ENCODE assay signal across 10 mouse cellular contexts in the genomic region with DNA sequence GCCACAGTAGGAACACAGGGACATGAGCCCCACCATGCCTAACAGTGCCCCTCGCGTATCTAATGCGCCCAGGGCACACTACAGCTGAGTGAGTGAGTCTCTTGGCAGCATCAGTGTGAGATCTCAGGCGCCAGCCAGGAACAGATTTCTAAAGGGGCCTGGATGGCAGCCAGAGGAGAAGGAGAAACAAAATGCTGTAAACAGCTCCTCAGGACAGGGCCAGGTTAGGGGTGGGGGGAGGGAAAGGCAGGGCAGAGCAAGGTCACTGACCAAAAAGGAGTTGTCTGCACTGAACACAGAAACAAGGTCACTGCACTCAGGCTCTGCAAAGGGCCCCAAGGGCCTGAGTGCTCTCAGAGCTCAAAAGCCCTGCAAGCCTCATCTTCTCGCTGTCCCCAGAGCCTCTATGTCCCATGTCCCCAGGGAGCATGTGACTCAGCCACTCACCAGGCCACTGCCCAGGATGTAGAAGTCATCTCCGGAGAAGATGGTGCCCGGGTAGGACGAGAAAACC. TPM values are rescaled to one million over a fixed set of nuclear protein-coding genes. Genes with fewer than 3 reads are reported as not detected.
A peak's percentile ranks its signal among the peaks of the same experiment; 100 is the strongest.
DNase-seq lines count a peak whose midpoint lies in the region; ATAC-seq and TF ChIP-seq lines count a peak whose summit lies in the region.
"Had no signal": no experiment of that assay in that cellular context is flagged by ENCODE, and none has a peak within 500 bp of the region (broad histone marks: within the 10 kb centered on the region; RNA-seq: fewer than 3 reads in every experiment).

No protein-coding gene starts in this region.

- H3K36me3 ChIP-seq in kidney, embryonic 16.5 days (ENCODE audit: insufficient read depth, low read length), result peaks cover 20% of the 10 kb centered on the region; the same call in 1 of the 2 replicates
- no peaks in the 10 kb centered on the region for H3K36me3 ChIP-seq in ES-Bruce4 (ENCODE audit: control insufficient read depth, insufficient read depth, low read length, poor library complexity, severe bottlenecking)
- peaks cover 19% of the 10 kb centered on the region; the same call in 1 of the 2 replicates for H3K36me3 ChIP-seq in heart, embryonic 15.5 days

- ATAC-seq in kidney, embryonic 16.5 days (ENCODE audit: low FRiP score, low TSS enrichment), result no peak
- peak; percentile 34 for ATAC-seq in heart, embryonic 15.5 days (replicated peaks; ENCODE audit: insufficient number of reproducible peaks, insufficient read depth, low FRiP score, low read depth)
- ATAC-seq in erythroid progenitor cell, adult 5-6 weeks (replicated peaks; ENCODE audit: low FRiP score, poor library complexity, severe bottlenecking), result no peak

- no peak for TF ChIP-seq POLR2A in ES-Bruce4 (IDR thresholded peaks at IDR 0.05; ENCODE audit: insufficient read depth, low read length)

- peaks cover 5% of the 10 kb centered on the region; the same call in 1 of the 2 replicates for H3K4me1 ChIP-seq in kidney, embryonic 16.5 days (ENCODE audit: insufficient read depth, low read length)
- peaks cover 6% of the 10 kb centered on the region for H3K4me1 ChIP-seq in ES-Bruce4 (ENCODE audit: control insufficient read depth, insufficient read depth, low read length)
- peaks cover 12% of the 10 kb centered on the region for H3K4me1 ChIP-seq in heart, embryonic 15.5 days (replicated peaks)

- H3K9me3 ChIP-seq in kidney, embryonic 16.5 days (ENCODE audit: low read length), result no peaks in the 10 kb centered on the region
- H3K9me3 ChIP-seq in ES-Bruce4 (replicated peaks; ENCODE audit: control insufficient read depth, insufficient read depth, low read length, poor library complexity, severe bottlenecking), result no peaks in the 10 kb centered on the region
- no peaks in the 10 kb centered on the region for H3K9me3 ChIP-seq in heart, embryonic 15.5 days (replicated peaks)

- H3K4me2 ChIP-seq in kidney, embryonic 16.5 days (replicated peaks; ENCODE audit: low read depth, low read length), result no peak overlapping the region
- peak overlapping the region; percentile 1; the same call in 1 of the 2 replicates for H3K4me2 ChIP-seq in heart, embryonic 15.5 days

- no peak overlapping the region for H3K4me3 ChIP-seq in kidney, embryonic 16.5 days (ENCODE audit: low read length)
- peak overlapping the region; percentile 14; the same call in 1 of the 2 replicates for H3K4me3 ChIP-seq in ES-Bruce4 (ENCODE audit: low read depth, low read length)
- no peak overlapping the region for H3K4me3 ChIP-seq in heart, embryonic 15.5 days

- no peak overlapping the region for H3K9ac ChIP-seq in kidney, embryonic 16.5 days (replicated peaks; ENCODE audit: low read length)
- H3K9ac ChIP-seq in ES-Bruce4 (ENCODE audit: low read depth, poor library complexity, severe bottlenecking), result no peak overlapping the region
- no peak overlapping the region for H3K9ac ChIP-seq in heart, embryonic 15.5 days

- 79% methylated on average over 8 of the region's 8 CpGs for whole genome bisulfite sequencing in kidney, embryonic 16.5 days
- 51% methylated on average over 8 of the region's 8 CpGs for WGBS in heart, embryonic 15.5 days

- TF ChIP-seq CTCF in ES-Bruce4 (IDR thresholded peaks at IDR 0.05; ENCODE audit: low read depth, low read length), result no peak

- peak; percentile 77 for TF ChIP-seq EP300 in ES-Bruce4 (IDR thresholded peaks at IDR 0.05; ENCODE audit: insufficient read depth, low read depth, low read length)

- peak; percentile 72 to 82 for DNase-seq in kidney, adult 8-10 months
- peak; percentile 82 for DNase-seq in adrenal gland, postnatal 10 days
- peak; percentile 62 for DNase-seq in skeletal muscle tissue, adult 2 months (ENCODE audit: low read depth, low spot score)
- no peak for DNase-seq in retina, postnatal 1 day

- H3K27me3 ChIP-seq in kidney, embryonic 16.5 days (ENCODE audit: insufficient read depth, low read length), result no peaks in the 10 kb centered on the region
- H3K27me3 ChIP-seq in ES-Bruce4 (ENCODE audit: control insufficient read depth, insufficient read depth, low read length, poor library complexity, severe bottlenecking), result no peaks in the 10 kb centered on the region
- H3K27me3 ChIP-seq in heart, embryonic 15.5 days, result no peaks in the 10 kb centered on the region

- no peak overlapping the region for H3K27ac ChIP-seq in kidney, embryonic 16.5 days (ENCODE audit: low read length)
- peak overlapping the region; percentile 34; the same call in 1 of the 2 replicates for H3K27ac ChIP-seq in ES-Bruce4 (ENCODE audit: insufficient read depth, low read length)
- peak overlapping the region; percentile 73 for H3K27ac ChIP-seq in heart, embryonic 15.5 days

RNA-seq across cellular contexts. Expression of a gene that starts 12.7 kb away (rescaled TPM):
- polyA plus RNA-seq in kidney, embryonic 16.5 days (2015; fragmentation: Nextera tagmentation; extraction: Ambion mirVana), result 54.9 and 57.3 TPM in 2 replicates
- polyA plus RNA-seq in ES-Bruce4 (2011; ENCODE audit: insufficient read depth, insufficient read length, low read depth, missing spikeins), result 19.1 and 22.1 TPM in 2 replicates
- 10 to 100 TPM; 61.8 to 64.4 TPM for total RNA-seq in adrenal gland, postnatal 10 days (2021)
- 40.8 and 49.6 TPM in 2 replicates for polyA plus RNA-seq in heart, embryonic 15.5 days (2015; fragmentation: Nextera tagmentation; extraction: Ambion mirVana)
- 1.1 and 2.1 TPM in 2 replicates for total RNA-seq in erythroid progenitor cell, adult 5-6 weeks (2015; ENCODE audit: low replicate concordance)
- 2.0 and 3.9 TPM in 2 replicates for total RNA-seq in erythroid progenitor cell, adult 5-6 weeks (2017; ENCODE audit: low replicate concordance)

RNA-seq across cellular contexts. Expression of a gene that starts 14.4 kb away (rescaled TPM):
- polyA plus RNA-seq in kidney, embryonic 16.5 days (2015; fragmentation: Nextera tagmentation; extraction: Ambion mirVana), result not detected in 2 replicates
- polyA plus RNA-seq in ES-Bruce4 (2011; ENCODE audit: insufficient read depth, insufficient read length, low read depth, missing spikeins), result not detected in 2 replicates
- total RNA-seq in adrenal gland, postnatal 10 days (2021), result 10 to 100 TPM in 1 of 2 experiments, 1 to 10 TPM in 1; 2.5 to 20.1 TPM
- 0.33 TPM in 1 of 2 replicates, not detected in the other for polyA plus RNA-seq in heart, embryonic 15.5 days (2015; fragmentation: Nextera tagmentation; extraction: Ambion mirVana)
- total RNA-seq in erythroid progenitor cell, adult 5-6 weeks (2015; ENCODE audit: low replicate concordance), result not detected in 2 replicates
- total RNA-seq in erythroid progenitor cell, adult 5-6 weeks (2017; ENCODE audit: low replicate concordance), result not detected in 2 replicates
- polyA plus RNA-seq: gonadal fat pad, adult 2 months; lung, embryonic 16.5 days had no signal

RNA-seq across cellular contexts. Expression of a gene that starts 18.1 kb away (rescaled TPM):
- 13.3 and 15.3 TPM in 2 replicates for polyA plus RNA-seq in kidney, embryonic 16.5 days (2015; fragmentation: Nextera tagmentation; extraction: Ambion mirVana)
- not detected in 2 replicates for polyA plus RNA-seq in ES-Bruce4 (2011; ENCODE audit: insufficient read depth, insufficient read length, low read depth, missing spikeins)
- total RNA-seq in adrenal gland, postnatal 10 days (2021), result 10 to 100 TPM; 33.5 to 38.3 TPM
- polyA plus RNA-seq in heart, embryonic 15.5 days (2015; fragmentation: Nextera tagmentation; extraction: Ambion mirVana), result 14.3 and 15.8 TPM in 2 replicates
- total RNA-seq in erythroid progenitor cell, adult 5-6 weeks (2015; ENCODE audit: low replicate concordance), result 4.2 TPM in 1 of 2 replicates, not detected in the other
- 2.7 and 4.8 TPM in 2 replicates for total RNA-seq in erythroid progenitor cell, adult 5-6 weeks (2017; ENCODE audit: low replicate concordance)

RNA-seq across cellular contexts. Expression of a gene that starts 20.2 kb away (rescaled TPM):
- 10.1 and 14.2 TPM in 2 replicates for polyA plus RNA-seq in kidney, embryonic 16.5 days (2015; fragmentation: Nextera tagmentation; extraction: Ambion mirVana)
- polyA plus RNA-seq in ES-Bruce4 (2011; ENCODE audit: insufficient read depth, insufficient read length, low read depth, missing spikeins), result 17.7 and 19.1 TPM in 2 replicates
- total RNA-seq in adrenal gland, postnatal 10 days (2021), result 10 to 100 TPM; 35.2 to 39.3 TPM
- 2.7 and 5.0 TPM in 2 replicates for polyA plus RNA-seq in heart, embryonic 15.5 days (2015; fragmentation: Nextera tagmentation; extraction: Ambion mirVana)
- total RNA-seq in erythroid progenitor cell, adult 5-6 weeks (2015; ENCODE audit: low replicate concordance), result 3.4 and 5.0 TPM in 2 replicates
- total RNA-seq in erythroid progenitor cell, adult 5-6 weeks (2017; ENCODE audit: low replicate concordance), result 3.0 and 6.7 TPM in 2 replicates

RNA-seq across cellular contexts. Expression of a gene that starts 59.2 kb away (rescaled TPM):
- polyA plus RNA-seq in kidney, embryonic 16.5 days (2015; fragmentation: Nextera tagmentation; extraction: Ambion mirVana), result not detected in 2 replicates
- polyA plus RNA-seq in ES-Bruce4 (2011; ENCODE audit: insufficient read depth, insufficient read length, low read depth, missing spikeins), result 0.24 TPM in 1 of 2 replicates, not detected in the other
- total RNA-seq in adrenal gland, postnatal 10 days (2021), result not detected
- polyA plus RNA-seq in heart, embryonic 15.5 days (2015; fragmentation: Nextera tagmentation; extraction: Ambion mirVana), result not detected in 2 replicates
- not detected in 2 replicates for total RNA-seq in erythroid progenitor cell, adult 5-6 weeks (2015; ENCODE audit: low replicate concordance)
- total RNA-seq in erythroid progenitor cell, adult 5-6 weeks (2017; ENCODE audit: low replicate concordance), result not detected in 2 replicates
- polyA plus RNA-seq: gonadal fat pad, adult 2 months; lung, embryonic 16.5 days had no signal
